Mouse (Mus musculus) CD4-positive, CD25-positive, alpha-beta regulatory T cell, adult 2 months (primary cell): ENCODE data around the gene Apol9a.

Experiments
- DNase-seq: peaks from one replicate; pipeline ENCODE4 v3.0.0-alpha.2; 2012; ENCODE audit warnings: low read depth, low spot score

The Apol9a gene

GRCm38 (mm10) chr15:77377419-77377818, 33.5 kb downstream of the Apol9a start:
- no peak for DNase-seq

GRCm38 (mm10) chr15:77376920-77377319, 34.0 kb downstream of the Apol9a start:
- DNase-seq, result no peak

GRCm38 (mm10) chr15:77370588-77370987, 40.3 kb downstream of the Apol9a start:
- no peak for DNase-seq

GRCm38 (mm10) chr15:77369981-77370380, 41.0 kb downstream of the Apol9a start:
- no peak for DNase-seq

- DNase-seq, result no peak
Observed at GRCm38 (mm10) chr15:77368818-77369320, 42.1 kb downstream of the Apol9a start.

- DNase-seq, result peak; percentile 90
Observed at GRCm38 (mm10) chr15:77368148-77368547, 42.8 kb downstream of the Apol9a start.

GRCm38 (mm10) chr15:77367504-77367903, 43.4 kb downstream of the Apol9a start:
- no peak for DNase-seq

GRCm38 (mm10) chr15:77366706-77367484, 44.0 kb downstream of the Apol9a start:
- DNase-seq, result peak; percentile 74

- no peak for DNase-seq
Observed at GRCm38 (mm10) chr15:77365700-77366570, 45.0 kb downstream of the Apol9a start.

GRCm38 (mm10) chr15:77364026-77364425, 46.9 kb downstream of the Apol9a start:
- no peak for DNase-seq

- DNase-seq, result no peak
Observed at GRCm38 (mm10) chr15:77363578-77363977, 47.4 kb downstream of the Apol9a start.

- no peak for DNase-seq
Observed at GRCm38 (mm10) chr15:77362952-77363351, 48.0 kb downstream of the Apol9a start.

GRCm38 (mm10) chr15:77359905-77360304, 51.0 kb downstream of the Apol9a start:
- DNase-seq, result no peak

GRCm38 (mm10) chr15:77359486-77359885, 51.4 kb downstream of the Apol9a start:
- no peak for DNase-seq

- no peak for DNase-seq
Observed at GRCm38 (mm10) chr15:77359084-77359483, 51.9 kb downstream of the Apol9a start.

- DNase-seq, result peak; percentile 76
Observed at GRCm38 (mm10) chr15:77358320-77359040, 52.5 kb downstream of the Apol9a start.

- DNase-seq, result no peak
Observed at GRCm38 (mm10) chr15:77356248-77356810, 54.6 kb downstream of the Apol9a start.

GRCm38 (mm10) chr15:77354848-77355551, 55.9 kb downstream of the Apol9a start:
- DNase-seq, result no peak

- no peak for DNase-seq
Observed at GRCm38 (mm10) chr15:77354496-77354847, 56.5 kb downstream of the Apol9a start.
